Mouse (Mus musculus) T-helper 2 cell (primary cell): ENCODE data around the gene Bag5.

Experiments used
- in situ Hi-C: fragments of 300-600 bp; cut with MboI, MseI; formaldehyde crosslinking; loops from one replicate; pipeline ENCODE4 v1.15.1; 2025; ENCODE audit warnings: high pct_unique_total_duplicates

The Bag5 gene

GRCm38 (mm10) chr12:111698346-111698913, 14.6 kb downstream of the Bag5 start:
- in situ Hi-C loops: loop anchor here (5.0 kb wide), 1 partner anchor 36 kb away; no protein-coding TSS in a partner anchor

- in situ Hi-C loops: loop anchor here (5.0 kb wide), 1 partner anchor 35 kb away; no protein-coding TSS in a partner anchor
These were observed 15.3 kb downstream of the Bag5 start for GRCm38 (mm10) chr12:111697708-111698107.

GRCm38 (mm10) chr12:111696239-111696638, 16.8 kb downstream of the Bag5 start:
- in situ Hi-C loops: loop anchor here (5.0 kb wide), 1 partner anchor 34 kb away; no protein-coding TSS in a partner anchor

GRCm38 (mm10) chr12:111694880-111695804, 17.9 kb downstream of the Bag5 start:
- in situ Hi-C loops: loop anchor here (5.0 kb wide), 1 partner anchor 33 kb away; no protein-coding TSS in a partner anchor

GRCm38 (mm10) chr12:111694271-111694781, 18.7 kb downstream of the Bag5 start:
- in situ Hi-C loops: no loop called here

GRCm38 (mm10) chr12:111693341-111694270, 19.5 kb downstream of the Bag5 start:
- in situ Hi-C loops: no loop called here

GRCm38 (mm10) chr12:111692899-111693298, 20.2 kb downstream of the Bag5 start:
- in situ Hi-C loops: no loop called here

GRCm38 (mm10) chr12:111691346-111691872, 21.6 kb downstream of the Bag5 start:
- in situ Hi-C loops: no loop called here

GRCm38 (mm10) chr12:111689426-111689825, 23.6 kb downstream of the Bag5 start:
- in situ Hi-C loops: no loop called here

GRCm38 (mm10) chr12:111688069-111688428, 25.0 kb downstream of the Bag5 start:
- in situ Hi-C loops: no loop called here

- in situ Hi-C loops: no loop called here
These were observed 25.5 kb downstream of the Bag5 start for GRCm38 (mm10) chr12:111687350-111688068.

- in situ Hi-C loops: no loop called here
These were observed 26.7 kb downstream of the Bag5 start for GRCm38 (mm10) chr12:111686390-111686789.

GRCm38 (mm10) chr12:111682806-111683205, 30.3 kb downstream of the Bag5 start:
- in situ Hi-C loops: no loop called here

GRCm38 (mm10) chr12:111682003-111682402, 31.1 kb downstream of the Bag5 start:
- in situ Hi-C loops: no loop called here

- in situ Hi-C loops: no loop called here
These were observed 31.8 kb downstream of the Bag5 start for GRCm38 (mm10) chr12:111681305-111681704.

- in situ Hi-C loops: no loop called here
These were observed 32.4 kb downstream of the Bag5 start for GRCm38 (mm10) chr12:111680661-111681060.

- in situ Hi-C loops: no loop called here
These were observed 34.1 kb downstream of the Bag5 start for GRCm38 (mm10) chr12:111678997-111679396.

- in situ Hi-C loops: no loop called here
These were observed 34.5 kb downstream of the Bag5 start for GRCm38 (mm10) chr12:111678670-111678933.

- in situ Hi-C loops: no loop called here
These were observed 35.0 kb downstream of the Bag5 start, which contains the start of gene Trmt61a for GRCm38 (mm10) chr12:111677882-111678669. Trmt61a (plus strand) TSS chr12:111678105.

GRCm38 (mm10) chr12:111677421-111677820, 35.6 kb downstream of the Bag5 start:
- in situ Hi-C loops: no loop called here
